Mouse (Mus musculus) heart, embryonic 16.5 days (tissue): ENCODE measurements around the gene Dgkg. TPM values are rescaled to one million over a fixed set of nuclear protein-coding genes. Genes with fewer than 3 reads are reported as not detected.

Experiments used
- ATAC-seq: fragments of 200-750 bp; cut with Nextera tagmentation; replicated peaks from 2 replicates; pipeline ENCODE4 v1.8.0; 2017; ENCODE audit warnings: moderate number of reproducible peaks; ENCODE audit not compliant: insufficient read depth, low FRiP score; ENCODE audit errors: extremely low read depth
- H3K27ac ChIP-seq: fragments of 300-500 bp; sonication (generic); 2 replicates; pipeline ENCODE4 v1.5.1; 2014; ENCODE audit warnings: mild to moderate bottlenecking, low read length, control low read depth, moderate library complexity
- H3K27me3 ChIP-seq: fragments of 300-500 bp; sonication (generic); 2 replicates; pipeline ENCODE4 v1.6.1; 2014; ENCODE audit warnings: low read length, mixed read lengths; ENCODE audit not compliant: control insufficient read depth, insufficient read depth
- H3K36me3 ChIP-seq: fragments of 300-500 bp; sonication (generic); 2 replicates; pipeline ENCODE4 v1.6.1; 2014; ENCODE audit not compliant: control insufficient read depth, insufficient read depth
- H3K4me1 ChIP-seq: fragments of 300-500 bp; sonication (generic); 2 replicates; pipeline ENCODE4 v1.6.1; 2014; ENCODE audit warnings: low read length, mixed read lengths; ENCODE audit not compliant: control insufficient read depth, insufficient read depth
- H3K4me2 ChIP-seq: fragments of 300-500 bp; sonication (generic); 2 replicates; pipeline ENCODE4 v1.6.1; 2014; ENCODE audit warnings: low read depth, mild to moderate bottlenecking, control low read depth, low read length
- H3K4me3 ChIP-seq: fragments of 300-500 bp; sonication (generic); 2 replicates; pipeline ENCODE4 v1.5.1; 2014; ENCODE audit warnings: mild to moderate bottlenecking, control low read depth, low read length
- H3K9ac ChIP-seq: fragments of 300-500 bp; sonication (generic); 2 replicates; pipeline ENCODE4 v1.6.1; 2014; ENCODE audit warnings: low read length, control low read depth
- H3K9me3 ChIP-seq: fragments of 300-500 bp; sonication (generic); replicated peaks from 2 replicates; pipeline ENCODE4 v1.6.1; 2016; ENCODE audit warnings: low read length; ENCODE audit not compliant: control insufficient read depth
- WGBS: fragments of 180-500 bp; shearing (Covaris S2); extraction: QIAGEN DNeasy Blood & Tissue Kit; methylation state at CpG from one replicate; pipeline ENCODE4 v1.1.7; 2014; 5-methylcytosine and 5-hydroxymethylcytosine counted together
- microRNA-seq: library from miRNA; unstranded; fragments of <30 nt; microRNA quantifications from one replicate; pipeline ENCODE4, GENCODE M21; 2017
- polyA plus RNA-seq: library from polyadenylated mRNA; unstranded; fragments of >200 nt; fragmentation: Nextera tagmentation; extraction: Ambion mirVana; gene quantifications from 2 replicates; pipeline ENCODE4 v1.2.1, GENCODE M21; 2015

The Dgkg gene
- polyA plus RNA-seq, 1 experiment from 2014 or later, result 1.4 TPM

DNA sequence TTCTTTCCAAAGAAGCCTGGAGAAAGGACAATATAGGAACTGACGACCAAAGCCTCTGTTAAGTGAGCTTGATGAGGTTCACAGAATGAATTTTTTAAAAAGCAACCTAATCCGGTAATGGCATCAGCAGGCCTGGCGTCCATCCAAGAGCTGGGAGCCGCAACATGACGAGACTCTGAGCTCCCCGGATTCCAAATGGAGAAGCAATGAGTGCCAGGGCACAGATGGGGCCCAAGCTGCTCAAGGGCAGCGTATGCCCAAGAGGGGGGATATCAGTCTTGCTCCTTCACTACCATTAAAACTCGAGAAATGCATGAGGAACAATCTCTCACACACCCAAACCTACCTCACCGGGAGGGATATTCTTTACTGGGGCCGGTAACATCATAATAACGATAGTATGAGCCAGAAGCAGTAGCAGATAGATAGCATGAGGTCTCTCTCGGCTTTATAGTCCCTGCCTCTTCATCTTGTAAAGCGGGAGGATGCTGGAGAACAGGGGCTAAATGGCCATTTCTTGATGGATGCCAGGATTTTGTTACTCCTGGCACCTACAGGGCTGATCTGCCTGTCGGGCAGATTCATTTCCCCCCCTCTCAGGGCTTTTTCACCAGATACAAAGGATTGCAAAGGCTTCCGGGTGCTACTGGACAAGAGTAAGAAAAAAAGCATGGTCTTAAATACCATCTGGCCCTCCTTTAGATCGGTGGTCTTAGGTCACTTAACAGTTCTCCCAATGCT is 226.6 kb downstream of the Dgkg start:
- no peak for ATAC-seq
- Histone ChIP-seq H3K4me3 (no peak overlapping the region), H3K9me3 (no peaks in the 10 kb centered on the region), H3K4me2 (no peak overlapping the region), H3K27me3 (no peaks in the 10 kb centered on the region), H3K4me1 (peaks cover 23% of the 10 kb centered on the region), H3K9ac (no peak overlapping the region), H3K36me3 (peaks cover 4% of the 10 kb centered on the region), H3K27ac (no peak overlapping the region)
- 55% methylated on average over 16 of the region's 16 CpGs for WGBS

DNA sequence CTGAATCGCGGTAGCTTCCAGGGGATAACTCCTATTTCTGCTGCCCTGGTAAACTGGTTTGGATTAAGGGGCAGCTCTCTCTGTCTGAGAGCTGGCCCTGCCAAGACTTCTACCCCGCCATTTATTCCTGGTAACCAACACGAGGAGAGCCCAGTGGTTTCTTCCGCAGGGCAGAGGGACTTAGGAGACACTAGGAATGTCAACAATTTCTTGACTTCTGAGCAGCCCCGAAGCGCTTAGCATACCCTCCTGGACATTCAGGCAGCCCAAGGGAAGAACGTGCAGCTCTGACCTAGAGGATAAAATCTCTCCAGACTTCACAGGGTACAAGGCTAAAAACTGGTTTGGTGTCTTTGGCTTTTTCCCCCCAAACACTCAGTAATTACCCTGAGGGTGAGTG is 227.6 kb downstream of the Dgkg start:
- no peaks in the 10 kb centered on the region for H3K36me3 ChIP-seq
- H3K9ac ChIP-seq, result 0 out of 2 replicates have a peak overlapping the region, but pooled peaks have one; percentile 6

DNA sequence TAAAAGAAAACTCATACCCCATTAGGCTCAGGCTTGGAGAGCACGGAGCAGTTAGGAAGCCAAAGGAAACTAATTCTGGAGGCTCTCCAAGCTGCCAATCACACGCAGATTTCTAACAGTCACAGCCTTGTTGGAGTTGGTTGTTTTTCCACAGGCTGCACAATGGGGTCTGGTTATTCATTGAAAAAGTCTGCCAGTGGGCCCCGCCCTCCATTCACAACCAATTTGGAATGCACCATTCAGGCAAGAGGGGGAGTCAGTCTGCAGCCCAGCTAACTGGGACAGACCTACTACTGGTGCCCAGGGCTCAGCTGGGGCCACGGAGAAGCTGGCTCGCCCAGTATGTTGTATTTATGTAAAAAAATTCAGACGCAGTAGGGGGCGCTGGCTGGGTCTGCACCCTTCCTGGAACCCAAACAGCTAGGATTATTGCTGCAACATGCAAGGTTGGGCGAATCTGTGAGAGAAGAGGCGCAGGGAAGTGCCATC is 228.1 kb downstream of the Dgkg start:
- Histone ChIP-seq H3K9me3 (no peaks in the 10 kb centered on the region), H3K4me3 (peak overlapping the region; percentile 27), H3K27me3 (no peaks in the 10 kb centered on the region), H3K9ac (0 out of 2 replicates have a peak overlapping the region, but pooled peaks have one; percentile 6), H3K4me1 (peaks cover 23% of the 10 kb centered on the region), H3K27ac (peak overlapping the region; percentile 51), H3K36me3 (no peaks in the 10 kb centered on the region), H3K4me2 (peak overlapping the region; percentile 58)
- peak; percentile 87 for ATAC-seq
- WGBS, result 7% methylated on average over 9 of the region's 9 CpGs

More for the DNA sequence above, 227.6 kb downstream of the Dgkg start:
- Histone ChIP-seq H3K27me3 (no peaks in the 10 kb centered on the region), H3K27ac (peak overlapping the region; percentile 51), H3K9me3 (no peaks in the 10 kb centered on the region), H3K4me2 (peak overlapping the region; percentile 58), H3K4me1 (peaks cover 23% of the 10 kb centered on the region), H3K4me3 (peak overlapping the region; percentile 27)
- ATAC-seq, result no peak
- WGBS, result 11% methylated on average over 8 of the region's 8 CpGs

DNA sequence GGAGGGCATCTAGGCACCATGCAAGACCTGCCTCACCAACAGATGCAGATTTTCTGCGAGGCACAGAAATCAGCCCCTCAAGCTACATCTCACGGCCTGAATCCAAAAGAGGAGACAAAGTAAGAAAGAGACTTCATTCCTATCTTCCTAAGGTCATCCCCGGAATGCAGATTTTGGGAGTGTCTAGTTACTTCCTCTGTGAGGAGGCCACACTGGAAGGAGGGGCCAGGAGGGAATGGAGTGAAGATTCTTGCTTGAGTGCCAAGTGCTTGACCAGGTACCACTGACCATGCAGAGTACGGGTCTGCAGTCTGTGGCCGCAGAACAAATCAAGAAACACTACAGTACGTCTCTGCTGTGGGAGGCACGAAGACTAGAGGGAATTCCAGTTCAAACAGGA is 230.2 kb downstream of the Dgkg start:
- Histone ChIP-seq H3K36me3 (no peaks in the 10 kb centered on the region), H3K9ac (no peak overlapping the region), H3K4me1 (peaks cover 23% of the 10 kb centered on the region), H3K9me3 (no peaks in the 10 kb centered on the region), H3K27ac (no peak overlapping the region), H3K4me3 (no peak overlapping the region), H3K4me2 (no peak overlapping the region), H3K27me3 (no peaks in the 10 kb centered on the region)
- ATAC-seq, result no peak
- 71% methylated on average over 7 of the region's 7 CpGs for WGBS

DNA sequence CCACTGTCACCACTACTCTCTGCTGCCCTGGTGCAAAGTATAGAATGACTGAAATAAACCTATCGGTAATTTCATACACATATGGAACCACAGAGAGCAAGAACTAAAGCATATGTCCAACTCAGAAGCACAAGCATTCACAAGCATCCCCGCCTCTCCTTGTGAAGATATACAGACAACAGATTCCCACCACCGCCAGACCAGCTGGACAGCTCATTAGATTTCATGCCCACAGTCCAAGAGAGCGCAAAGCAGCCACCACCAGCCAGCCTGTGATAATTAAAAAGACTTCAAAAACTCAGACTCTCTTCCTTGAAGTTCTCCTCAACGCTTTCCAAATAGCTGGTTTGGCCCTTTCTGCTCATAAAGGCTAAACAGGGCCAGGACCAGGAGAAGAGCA is 234.8 kb downstream of the Dgkg start:
- Histone ChIP-seq H3K36me3 (no peaks in the 10 kb centered on the region), H3K4me3 (no peak overlapping the region), H3K27me3 (no peaks in the 10 kb centered on the region), H3K4me1 (no peaks in the 10 kb centered on the region), H3K9ac (no peak overlapping the region), H3K4me2 (no peak overlapping the region), H3K9me3 (no peaks in the 10 kb centered on the region), H3K27ac (no peak overlapping the region)
- no peak for ATAC-seq
- 84% methylated on average over 5 of the region's 5 CpGs for WGBS

Small RNA genes lying within 50 kb of the gene (microRNA-seq; reads per million reads assigned to microRNA genes)
- gene Mir6362 (not detected), gene Mir8095 (not detected)

Other genes with a start within 250 kb of the Dgkg start
- gene Etv5, start 217.5 kb downstream of the Dgkg start, polyA plus RNA-seq, result 19.7 and 28.6 TPM in 2 replicates
- not detected in 2 replicates for gene Crygs, start 154.4 kb upstream of the Dgkg start, polyA plus RNA-seq
- 19.4 and 20.5 TPM in 2 replicates for gene Tbccd1, start 200.4 kb upstream of the Dgkg start, polyA plus RNA-seq
- 86.6 and 96.2 TPM in 2 replicates for gene Dnajb11, start 200.6 kb upstream of the Dgkg start, polyA plus RNA-seq
- gene Ahsg, start 234.1 kb upstream of the Dgkg start, polyA plus RNA-seq, result 9.9 and 13.0 TPM in 2 replicates